Mouse (Mus musculus) forebrain, embryonic 11.5 days (tissue): ENCODE results near the gene Frem2. TPM values are rescaled to one million over a fixed set of nuclear protein-coding genes. Genes with fewer than 3 reads are reported as not detected.

Source experiments
- ATAC-seq: fragments of 200-750 bp; cut with Nextera tagmentation; replicated peaks from 2 replicates; pipeline ENCODE4 v1.8.0; 2017; ENCODE audit warnings: moderate TSS enrichment; ENCODE audit not compliant: low FRiP score
- DNase-seq: peaks from one replicate; pipeline ENCODE4 v3.0.0-alpha.2; 2017; ENCODE audit warnings: low spot score
- H3K27ac ChIP-seq: fragments of 300-500 bp; sonication (generic); 2 replicates; pipeline ENCODE4 v1.5.1; 2014; ENCODE audit warnings: low read depth, low read length
- H3K27me3 ChIP-seq: fragments of 300-500 bp; sonication (generic); 2 replicates; pipeline ENCODE4 v1.6.1; 2014; ENCODE audit warnings: mild to moderate bottlenecking, low read length, mixed read lengths; ENCODE audit not compliant: control insufficient read depth, insufficient read depth
- H3K36me3 ChIP-seq: fragments of 300-500 bp; sonication (generic); 2 replicates; pipeline ENCODE4 v1.6.1; 2014; ENCODE audit warnings: mild to moderate bottlenecking, low read length, moderate library complexity, mixed read lengths; ENCODE audit not compliant: control insufficient read depth, insufficient read depth
- H3K4me1 ChIP-seq: fragments of 300-500 bp; sonication (generic); replicated peaks from 2 replicates; pipeline ENCODE4 v1.6.1; 2014; ENCODE audit warnings: low read length, mixed read lengths; ENCODE audit not compliant: control insufficient read depth, insufficient read depth
- H3K4me2 ChIP-seq: fragments of 300-500 bp; sonication (generic); 2 replicates; pipeline ENCODE4 v1.6.1; 2014; ENCODE audit warnings: low read depth, mild to moderate bottlenecking, low read length, moderate library complexity, mixed read lengths; ENCODE audit not compliant: severe bottlenecking
- H3K4me3 ChIP-seq: fragments of 300-500 bp; sonication (generic); 2 replicates; pipeline ENCODE4 v1.5.1; 2014; ENCODE audit warnings: low read depth, low read length
- H3K9ac ChIP-seq: fragments of 300-500 bp; sonication (generic); 2 replicates; pipeline ENCODE4 v1.6.1; 2014; ENCODE audit warnings: low read length
- H3K9me3 ChIP-seq: fragments of 300-500 bp; sonication (generic); 2 replicates; pipeline ENCODE4 v1.6.1; 2016; ENCODE audit warnings: low read length, mixed read lengths; ENCODE audit not compliant: control insufficient read depth
- WGBS: fragments of 180-500 bp; shearing (Covaris S2); extraction: QIAGEN DNeasy Blood & Tissue Kit; methylation state at CpG from one replicate; pipeline ENCODE4 v1.1.7; 2014; 5-methylcytosine and 5-hydroxymethylcytosine counted together
- polyA plus RNA-seq: library from polyadenylated mRNA; unstranded; fragments of >200 nt; fragmentation: Nextera tagmentation; extraction: Ambion mirVana; gene quantifications from 2 replicates; pipeline ENCODE4 v1.2.1, GENCODE M21; 2014

Frem2 gene
- polyA plus RNA-seq, 1 experiment from 2014 or later = 2.7 TPM

- no peak overlapping the region for H3K27ac ChIP-seq
- no peaks in the 10 kb centered on the region for H3K9me3 ChIP-seq
- no peaks in the 10 kb centered on the region for H3K27me3 ChIP-seq
- H3K4me2 ChIP-seq = no peak overlapping the region
- 58% methylated on average over 1 of the region's 1 CpGs for WGBS
- no peak overlapping the region for H3K4me3 ChIP-seq
- DNase-seq (no peak), ATAC-seq (peak; percentile 64; the same call in 1 of the 2 replicates)
- H3K36me3 ChIP-seq = no peaks in the 10 kb centered on the region
- no peaks in the 10 kb centered on the region for H3K4me1 ChIP-seq
- no peak overlapping the region for H3K9ac ChIP-seq
Measured at GRCm38 (mm10) chr3:53674225-53674624, 17.1 kb upstream of the Frem2 start.

DNA sequence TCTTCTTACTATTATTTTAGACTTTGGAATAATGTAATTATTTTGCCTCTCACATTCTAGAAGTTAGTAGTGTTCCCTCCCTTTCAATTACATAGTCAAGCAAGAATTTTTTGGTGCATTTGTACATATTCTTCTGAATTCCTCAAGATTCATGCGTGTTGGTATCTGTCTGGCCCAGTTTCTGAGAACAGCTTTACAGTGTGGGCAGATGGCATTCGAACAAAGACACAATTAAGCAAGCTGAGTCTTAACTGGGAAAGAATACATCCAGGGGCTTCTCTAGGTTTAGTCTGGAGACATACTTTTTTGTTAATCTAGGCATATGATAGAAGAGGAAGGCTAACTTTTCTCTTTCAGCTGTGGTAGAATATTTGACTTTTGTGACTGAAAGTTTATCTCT, 12.6 kb upstream of the Frem2 start:
- no peak overlapping the region for H3K4me2 ChIP-seq
- H3K27ac ChIP-seq = no peak overlapping the region
- no peaks in the 10 kb centered on the region for H3K9me3 ChIP-seq
- H3K4me1 ChIP-seq = no peaks in the 10 kb centered on the region
- H3K4me3 ChIP-seq = no peak overlapping the region
- ATAC-seq (no peak), DNase-seq (no peak)
- no peaks in the 10 kb centered on the region for H3K27me3 ChIP-seq
- no peak overlapping the region for H3K9ac ChIP-seq
- no peaks in the 10 kb centered on the region for H3K36me3 ChIP-seq
- 95% methylated on average over 2 of the region's 2 CpGs for WGBS

DNA sequence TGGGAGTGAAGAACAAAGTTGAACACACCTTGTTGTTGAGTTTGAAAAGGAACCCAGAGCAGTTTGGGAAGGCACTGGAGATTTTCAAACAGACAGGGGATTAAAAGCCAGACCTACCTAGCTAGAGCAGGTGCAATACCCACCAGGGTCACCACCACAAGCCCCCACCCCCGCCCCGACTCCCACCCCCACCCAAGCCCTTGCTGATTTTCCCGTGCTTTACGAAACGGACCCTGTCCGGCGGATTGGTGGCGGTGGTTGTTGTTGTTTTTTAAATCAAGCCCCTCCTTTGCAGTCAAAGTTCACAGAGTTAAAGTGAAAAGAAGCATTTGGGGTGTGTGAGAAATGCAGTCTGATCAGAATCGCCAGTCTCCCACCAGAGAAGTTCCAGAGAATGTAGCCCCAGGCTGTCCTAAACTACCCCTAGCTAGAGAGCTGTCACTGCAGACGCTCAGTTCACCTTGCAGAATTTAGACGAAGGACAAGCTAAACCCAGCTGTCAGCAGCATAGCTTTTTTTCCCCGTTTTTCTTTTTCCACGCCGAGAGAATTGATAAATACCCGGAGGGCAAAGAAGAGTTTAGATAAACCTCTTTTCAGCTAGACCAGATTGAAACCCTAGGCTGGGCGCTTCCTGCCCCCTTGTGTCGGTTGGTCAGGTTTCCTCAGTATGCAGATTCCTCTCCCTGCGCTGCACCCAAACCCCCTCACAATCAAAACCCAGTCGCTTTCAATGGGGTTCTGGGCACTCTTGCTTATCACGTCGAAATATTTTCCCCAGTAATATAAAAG, 784 bp upstream of the Frem2 start:
- H3K4me2 ChIP-seq = peak overlapping the region; percentile 100
- WGBS = under 1% methylated on average over 21 of the region's 21 CpGs
- H3K9ac ChIP-seq = peak overlapping the region; percentile 56; the same call in 1 of the 2 replicates
- peaks cover 4% of the 10 kb centered on the region; the same call in 1 of the 2 replicates for H3K4me1 ChIP-seq
- no peak overlapping the region for H3K27ac ChIP-seq
- DNase-seq = peak; percentile 57
- H3K27me3 ChIP-seq = peaks cover 8% of the 10 kb centered on the region
- peaks cover 6% of the 10 kb centered on the region; the same call in 1 of the 2 replicates for H3K9me3 ChIP-seq
- H3K36me3 ChIP-seq = no peaks in the 10 kb centered on the region
- peak; percentile 14; the same call in 1 of the 2 replicates for ATAC-seq
- H3K4me3 ChIP-seq = peak overlapping the region; percentile 58

DNA sequence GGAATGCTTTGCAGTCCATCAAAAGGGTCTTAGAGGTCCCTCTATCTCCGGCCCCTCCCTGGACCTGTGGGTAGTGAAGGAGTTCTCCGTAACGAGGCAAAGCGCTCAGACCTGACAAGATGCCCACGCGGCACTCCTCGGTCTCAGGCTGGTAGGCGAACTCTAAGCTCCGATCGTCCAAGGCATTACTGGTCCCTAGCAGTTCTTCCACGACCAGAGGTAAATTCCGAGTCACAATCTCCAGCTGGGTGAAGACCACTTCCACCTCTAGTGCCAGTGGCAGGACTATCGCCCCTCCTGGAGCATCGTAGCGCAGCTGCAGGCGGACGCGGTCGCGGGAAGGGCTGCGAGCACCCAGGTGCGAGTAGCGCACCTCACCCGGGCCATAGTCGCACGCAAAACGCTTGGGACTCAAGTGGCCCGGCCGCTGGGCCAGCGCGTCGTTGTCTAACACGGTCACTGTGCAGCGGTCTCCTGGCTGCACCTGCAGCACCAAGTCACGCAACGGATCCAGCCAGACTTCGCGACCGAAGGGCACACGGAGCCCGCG, 752 bp downstream of the Frem2 start:
- H3K4me1 ChIP-seq = peaks cover 4% of the 10 kb centered on the region; the same call in 1 of the 2 replicates
- peak overlapping the region; percentile 56 for H3K9ac ChIP-seq
- H3K4me3 ChIP-seq = peak overlapping the region; percentile 58
- no peaks in the 10 kb centered on the region for H3K36me3 ChIP-seq
- 1% methylated on average over 42 of the region's 42 CpGs for WGBS
- ATAC-seq (peak; percentile 10), DNase-seq (peak; percentile 63)
- H3K4me2 ChIP-seq = peak overlapping the region; percentile 100
- peaks cover 8% of the 10 kb centered on the region for H3K27me3 ChIP-seq
- peaks cover 6% of the 10 kb centered on the region; the same call in 1 of the 2 replicates for H3K9me3 ChIP-seq
- H3K27ac ChIP-seq = no peak overlapping the region

DNA sequence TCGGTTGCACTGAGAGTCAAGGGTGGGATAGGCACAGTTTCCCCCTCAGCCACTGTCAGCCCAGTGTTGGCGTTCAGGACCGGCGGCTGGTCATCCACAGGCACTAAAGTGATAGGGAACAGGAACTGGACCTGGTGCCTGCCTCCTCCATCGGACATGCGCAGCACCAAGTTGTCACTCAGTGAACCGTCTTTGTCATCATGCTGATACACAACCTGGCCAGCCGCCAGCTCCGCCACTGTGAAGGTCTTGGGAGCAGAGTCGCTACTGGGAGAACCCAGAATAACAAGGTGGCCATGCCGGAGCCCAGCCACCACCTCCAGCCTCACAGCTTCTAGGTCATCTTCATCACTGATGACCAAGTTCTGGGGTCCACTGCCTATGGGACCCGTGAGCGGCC, 1.8 kb downstream of the Frem2 start:
- no peak overlapping the region for H3K9ac ChIP-seq
- DNase-seq = peak; percentile 51
- H3K4me1 ChIP-seq = peaks cover 5% of the 10 kb centered on the region; the same call in 1 of the 2 replicates
- no peaks in the 10 kb centered on the region for H3K36me3 ChIP-seq
- peaks cover 8% of the 10 kb centered on the region for H3K27me3 ChIP-seq
- 86% methylated on average over 13 of the region's 13 CpGs for WGBS
- H3K27ac ChIP-seq = no peak overlapping the region
- H3K9me3 ChIP-seq = peaks cover 6% of the 10 kb centered on the region; the same call in 1 of the 2 replicates
- ATAC-seq = no peak
- no peak overlapping the region; the same call in 1 of the 2 replicates for H3K4me3 ChIP-seq
- H3K4me2 ChIP-seq = no peak overlapping the region

GRCm38 (mm10) chr3:53650003-53650748, 7.0 kb downstream of the Frem2 start:
- peak; percentile 39; the same call in 1 of the 2 replicates for ATAC-seq
- 3% methylated on average over 8 of the region's 8 CpGs for WGBS

DNA sequence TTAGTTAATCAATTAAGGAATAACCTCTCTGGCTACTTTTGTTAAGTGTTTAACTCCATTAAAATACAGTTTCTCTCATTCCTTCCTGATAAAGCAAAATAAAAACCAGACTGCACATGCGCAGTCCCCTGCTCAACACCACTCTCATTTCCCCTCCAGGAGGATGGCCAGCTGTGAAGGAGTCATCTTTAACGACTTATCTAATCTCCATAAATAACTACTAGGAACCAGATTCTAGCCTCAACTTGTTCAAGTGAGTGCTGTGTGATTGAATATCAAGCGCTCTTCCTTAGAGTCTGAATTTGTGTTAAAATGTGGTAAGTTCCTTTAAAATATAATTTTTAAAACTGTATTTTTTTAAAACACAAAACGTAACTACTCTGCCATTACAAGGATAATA, 7.7 kb downstream of the Frem2 start:
- Histone ChIP-seq H3K9me3 (0 out of 2 replicates have a peak, but pooled peaks cover 2% of the 10 kb centered on the region), H3K4me3 (no peak overlapping the region), H3K27ac (no peak overlapping the region), H3K9ac (no peak overlapping the region), H3K4me1 (peaks cover 6% of the 10 kb centered on the region; the same call in 1 of the 2 replicates), H3K36me3 (no peaks in the 10 kb centered on the region), H3K4me2 (no peak overlapping the region), H3K27me3 (no peaks in the 10 kb centered on the region)
- no peak for DNase-seq
- ATAC-seq = no peak
- whole genome bisulfite sequencing = 42% methylated on average over 4 of the region's 4 CpGs

More at GRCm38 (mm10) chr3:53650003-53650748, 7.0 kb downstream of the Frem2 start:
- Histone ChIP-seq H3K9ac (peak overlapping the region; percentile 12; the same call in 1 of the 2 replicates), H3K36me3 (no peaks in the 10 kb centered on the region), H3K4me2 (0 out of 2 replicates have a peak overlapping the region, but pooled peaks have one; percentile 21), H3K27me3 (no peaks in the 10 kb centered on the region), H3K27ac (0 out of 2 replicates have a peak overlapping the region, but pooled peaks have one; percentile 12), H3K4me3 (no peak overlapping the region), H3K4me1 (peaks cover 6% of the 10 kb centered on the region; the same call in 1 of the 2 replicates), H3K9me3 (peaks cover 6% of the 10 kb centered on the region; the same call in 1 of the 2 replicates)
- peak; percentile 52 for DNase-seq

GRCm38 (mm10) chr3:53648902-53649301, 8.3 kb downstream of the Frem2 start:
- peaks cover 6% of the 10 kb centered on the region; the same call in 1 of the 2 replicates for H3K4me1 ChIP-seq
- no peak for DNase-seq
- 74% methylated on average over 4 of the region's 4 CpGs for WGBS

More at GRCm38 (mm10) chr3:53648902-53649301, 8.3 kb downstream of the Frem2 start:
- Histone ChIP-seq H3K9ac (no peak overlapping the region), H3K4me2 (no peak overlapping the region), H3K4me3 (no peak overlapping the region), H3K27ac (no peak overlapping the region), H3K9me3 (no peaks in the 10 kb centered on the region), H3K36me3 (no peaks in the 10 kb centered on the region), H3K27me3 (no peaks in the 10 kb centered on the region)
- ATAC-seq = no peak
